Mouse (Mus musculus): ENCODE data around the gene Dennd1c. TPM values are rescaled to one million over a fixed set of nuclear protein-coding genes. Genes with fewer than 3 reads are reported as not detected.

The Dennd1c gene
- polyA plus RNA-seq (2017; shearing (Covaris generic)), result 159 TPM

DNA sequence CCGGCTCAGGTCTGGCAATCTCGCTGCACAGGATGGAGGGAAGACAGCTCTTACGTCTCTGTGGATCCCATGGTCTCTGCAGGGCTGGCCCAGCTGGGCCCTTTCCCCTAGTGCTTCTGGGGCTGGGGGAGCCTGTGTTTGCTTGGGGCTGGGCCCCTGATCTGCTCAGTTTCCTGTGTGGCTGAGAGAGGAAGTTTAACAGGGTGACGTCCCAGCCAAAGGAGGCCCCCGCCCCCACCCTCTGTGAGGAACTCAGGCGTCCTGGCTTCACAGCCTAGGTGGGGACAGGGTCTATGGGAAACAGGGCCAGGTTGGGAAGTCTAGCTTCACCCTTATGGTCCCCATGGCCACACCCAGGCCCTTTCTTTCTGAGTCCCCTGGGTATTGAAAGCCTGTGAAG lies at the start of gene Dennd1c:
Gene Dennd1c, minus strand, starts transcription at position 179 of the 400 bp plus-strand sequence.

GRCm38 (mm10) chr17:57105181-57106034 lies 27.1 kb upstream of the Dennd1c start, which contains the start of gene Tnfsf9:
Tnfsf9 (plus strand) TSS chr17:57105325.

GRCm38 (mm10) chr17:57087049-57087832 lies 8.9 kb upstream of the Dennd1c start, which contains the start of gene Tubb4a:
Tubb4a (minus strand) TSS chr17:57087782.

GRCm38 (mm10) chr17:57059486-57059977 lies 18.8 kb downstream of the Dennd1c start, which contains the start of gene Slc25a23:
Slc25a23 (minus strand) TSS chr17:57059863.

GRCm38 (mm10) chr17:57058891-57059485 lies 19.3 kb downstream of the Dennd1c start, which contains the start of gene Crb3:
Crb3 (plus strand) TSS chr17:57059105.

GRCm38 (mm10) chr17:57041554-57041953 lies 36.8 kb downstream of the Dennd1c start, which contains the start of gene Slc25a41:
Slc25a41 (minus strand) TSS chr17:57041654.

DNA sequence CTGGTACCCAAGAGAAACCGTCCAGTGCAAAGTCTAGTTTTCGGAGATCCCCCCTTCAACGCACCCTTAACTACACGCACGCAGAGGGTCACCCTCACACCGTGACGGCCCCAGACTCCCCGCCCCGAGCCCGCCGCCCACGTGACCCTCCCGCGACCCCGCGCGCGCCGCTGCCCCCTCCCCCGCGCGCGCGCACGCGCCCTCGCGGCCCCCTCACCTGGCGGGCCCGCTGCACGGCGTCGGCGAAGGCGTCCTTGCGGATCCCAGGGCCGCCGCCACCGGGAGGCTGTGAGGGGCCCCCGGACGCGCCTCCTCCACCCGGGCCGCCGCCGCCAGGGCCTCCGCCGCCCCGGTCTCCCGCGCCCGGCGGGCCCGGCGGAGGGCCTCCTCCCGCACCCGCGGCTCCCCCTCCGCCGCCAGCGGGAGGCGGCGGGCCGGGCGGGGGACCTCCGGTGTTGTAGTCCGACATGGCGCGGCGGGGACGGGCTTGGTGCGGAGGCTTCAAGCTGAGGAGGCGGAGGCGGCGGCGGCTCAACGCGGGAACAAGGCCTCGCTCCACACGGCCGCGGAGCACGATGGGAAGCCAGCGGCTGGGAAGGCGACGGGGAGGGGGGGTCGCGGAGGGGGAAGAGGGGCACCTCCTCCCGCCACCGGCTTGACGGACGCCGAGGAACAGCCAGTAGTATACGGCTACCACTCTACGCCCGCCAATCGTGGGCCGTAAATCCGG lies 47.2 kb downstream of the Dennd1c start, which contains the start of gene Khsrp:
Gene Khsrp, minus strand, starts transcription at position 592 of the 730 bp plus-strand sequence.

Other genes starting within 250 kb of the Dennd1c start
- 2.5 TPM for gene Rfx2, start 247.5 kb downstream of the Dennd1c start, polyA plus RNA-seq (2017; shearing (Covaris generic))
- gene Acsbg2, start 204.1 kb downstream of the Dennd1c start, polyA plus RNA-seq (2017; shearing (Covaris generic)), result not detected
- gene 1700061G19Rik, start 203.0 kb downstream of the Dennd1c start, polyA plus RNA-seq (2017; shearing (Covaris generic)), result 0.14 TPM
- gene Mllt1, start 143.1 kb downstream of the Dennd1c start, polyA plus RNA-seq (2017; shearing (Covaris generic)), result 24.8 TPM
- not detected for gene Acer1, start 96.4 kb downstream of the Dennd1c start, polyA plus RNA-seq (2017; shearing (Covaris generic))
- 39.7 TPM for gene Clpp, start 88.2 kb downstream of the Dennd1c start, polyA plus RNA-seq (2017; shearing (Covaris generic))
- 12.0 TPM for gene Alkbh7, start 81.2 kb downstream of the Dennd1c start, polyA plus RNA-seq (2017; shearing (Covaris generic))
- gene Pspn, start 78.5 kb downstream of the Dennd1c start, polyA plus RNA-seq (2017; shearing (Covaris generic)), result not detected
- 62.3 TPM for gene Gtf2f1, start 67.2 kb downstream of the Dennd1c start, polyA plus RNA-seq (2017; shearing (Covaris generic))
- 0.42 TPM for gene Gm17949, start 67.0 kb downstream of the Dennd1c start, polyA plus RNA-seq (2017; shearing (Covaris generic))
- 48.7 TPM for gene Khsrp, start 47.0 kb downstream of the Dennd1c start, polyA plus RNA-seq (2017; shearing (Covaris generic))
- not detected for gene Slc25a41, start 36.9 kb downstream of the Dennd1c start, polyA plus RNA-seq (2017; shearing (Covaris generic))
- 4.4 TPM for gene Crb3, start 19.4 kb downstream of the Dennd1c start, polyA plus RNA-seq (2017; shearing (Covaris generic))
- 6.7 TPM for gene Slc25a23, start 18.7 kb downstream of the Dennd1c start, polyA plus RNA-seq (2017; shearing (Covaris generic))
- 1.5 TPM for gene Tubb4a, start 9.3 kb upstream of the Dennd1c start, polyA plus RNA-seq (2017; shearing (Covaris generic))
- gene Tnfsf9, start 26.8 kb upstream of the Dennd1c start, polyA plus RNA-seq (2017; shearing (Covaris generic)), result 17.9 TPM
- gene Cd70, start 71.3 kb upstream of the Dennd1c start, polyA plus RNA-seq (2017; shearing (Covaris generic)), result not detected
- 10.9 TPM for gene Tnfsf14, start 115.7 kb upstream of the Dennd1c start, polyA plus RNA-seq (2017; shearing (Covaris generic))
- 0.07 TPM for gene C3, start 149.6 kb upstream of the Dennd1c start, polyA plus RNA-seq (2017; shearing (Covaris generic))
- gene Gpr108, start 169.9 kb upstream of the Dennd1c start, polyA plus RNA-seq (2017; shearing (Covaris generic)), result 56.3 TPM
- gene Trip10, start 170.9 kb upstream of the Dennd1c start, polyA plus RNA-seq (2017; shearing (Covaris generic)), result 5.4 TPM
- 149 TPM for gene Vav1, start 200.6 kb upstream of the Dennd1c start, polyA plus RNA-seq (2017; shearing (Covaris generic))